In genomic region chr3:109942960-109943359, GRCm38 (mm10) we compare ENCODE assay signal across 21 mouse cellular contexts.
"Had no signal": no experiment of that assay in that cellular context is flagged by ENCODE, and none has a peak within 500 bp of the region (broad histone marks: within the 10 kb centered on the region; RNA-seq: fewer than 3 reads in every experiment).

No protein-coding gene starts in this region.

- H3K27me3 ChIP-seq: heart, embryonic 13.5 days; heart, embryonic 15.5 days; intestine, embryonic 15.5 days; limb, embryonic 13.5 days; limb, embryonic 15.5 days; liver, embryonic 12.5 days had no signal

- H3K4me2 ChIP-seq: heart, embryonic 11.5 days; heart, embryonic 13.5 days; heart, embryonic 15.5 days; hindbrain, embryonic 14.5 days; intestine, embryonic 15.5 days; limb, embryonic 13.5 days; limb, embryonic 15.5 days; liver, embryonic 12.5 days had no signal

- H3K27ac ChIP-seq: heart, adult 2 months; heart, embryonic 13.5 days; heart, embryonic 15.5 days; hindbrain, embryonic 14.5 days; intestine, embryonic 15.5 days; kidney, postnatal 0 days; limb, embryonic 13.5 days; limb, embryonic 15.5 days; liver, embryonic 12.5 days; liver, embryonic 14.5 days had no signal

- H3K36me3 ChIP-seq: heart, embryonic 13.5 days; heart, embryonic 15.5 days; intestine, embryonic 15.5 days; limb, embryonic 13.5 days; limb, embryonic 15.5 days; liver, embryonic 12.5 days had no signal

- H3K4me3 ChIP-seq: heart, adult 2 months; heart, embryonic 13.5 days; heart, embryonic 15.5 days; intestine, embryonic 15.5 days; limb, embryonic 13.5 days; limb, embryonic 15.5 days; liver, embryonic 12.5 days had no signal

- DNase-seq: gastrocnemius, postnatal 25 days; heart, adult 11 months; heart, adult 2 months; heart, postnatal 14 days; heart, postnatal 36 days; kidney, adult 18-20 months; kidney, adult 8-10 months; kidney, postnatal 14 days; layer of hippocampus, adult 9-11 months; layer of hippocampus, postnatal 36 days; left cerebral cortex, postnatal 4 days had no signal
